Comparison of ENCODE assay signal across 8 mouse cellular contexts in the genomic region with DNA sequence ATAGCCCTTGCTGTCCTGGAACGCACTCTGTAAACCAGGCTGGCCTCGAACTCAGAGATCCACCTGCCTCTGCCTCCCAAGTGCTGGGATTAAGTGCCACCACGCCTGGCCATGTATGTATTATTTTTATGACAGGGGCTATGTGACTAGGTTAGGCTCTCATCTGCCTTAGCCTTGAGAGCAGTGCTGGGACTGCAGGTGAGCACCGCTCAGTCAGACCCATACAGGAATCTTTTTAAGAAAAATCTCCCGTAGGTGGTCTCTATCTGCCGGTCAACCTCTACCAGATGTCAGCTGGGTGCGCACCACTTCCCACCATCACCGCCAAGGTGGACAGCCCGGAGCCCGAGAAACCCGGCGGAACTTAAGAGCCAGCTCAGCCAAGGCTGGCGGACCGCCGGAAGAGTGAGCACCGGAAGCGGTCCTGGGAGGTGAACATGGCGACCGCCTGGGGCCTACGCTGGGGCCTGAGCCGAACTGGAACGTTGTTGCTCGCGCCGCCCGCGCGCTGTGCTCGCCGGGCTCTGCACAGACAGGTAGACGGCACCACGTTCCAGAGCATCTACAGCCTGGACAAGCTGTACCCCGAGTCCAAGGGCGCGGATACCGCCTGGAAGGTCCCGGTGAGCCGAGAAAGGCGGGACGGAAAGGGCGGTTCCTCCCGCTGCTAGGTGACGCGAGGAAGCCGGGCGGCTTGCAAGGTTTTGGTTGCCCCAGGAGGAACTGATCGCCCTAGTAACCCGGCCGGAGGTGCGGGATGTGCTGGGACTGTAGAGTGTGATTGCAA. TPM values are rescaled to one million over a fixed set of nuclear protein-coding genes. Genes with fewer than 3 reads are reported as not detected.
DNase-seq lines count a peak whose midpoint lies in the region; ATAC-seq and TF ChIP-seq lines count a peak whose summit lies in the region.

A gene (plus strand): TSS at position 415 of the 787 bp plus-strand sequence.

- H3K4me1 ChIP-seq in hindbrain, embryonic 11.5 days (replicated peaks; ENCODE audit: control insufficient read depth, insufficient read depth, low read length): no peaks in the 10 kb centered on the region

- H3K4me2 ChIP-seq in hindbrain, embryonic 11.5 days (replicated peaks; ENCODE audit: low read depth, low read length): peak within 1 kb of the TSS; percentile 57

- H3K27me3 ChIP-seq in Patski: no peaks in the 10 kb centered on the region
- H3K27me3 ChIP-seq in hindbrain, embryonic 11.5 days (ENCODE audit: control insufficient read depth, insufficient read depth, low read length): no peaks in the 10 kb centered on the region

- CTCF ChIA-PET in Patski (lab: Charles Lee): interaction anchor here (0.8 to 1.0 kb wide), 2 partner anchors 9 to 24 kb away, joined by 3 read pairs; no protein-coding TSS in a partner anchor

- no peaks in the 10 kb centered on the region for H3K9me3 ChIP-seq in hindbrain, embryonic 11.5 days (ENCODE audit: control insufficient read depth, low read length)

- in situ Hi-C loops in Patski (cut with MboI; ENCODE audit: low pct_unique_long_range_greater_than_20kb): no loop called here

- peak within 1 kb of the TSS; percentile 91 for H3K4me3 ChIP-seq in hindbrain, embryonic 11.5 days (ENCODE audit: low read depth, low read length)

- WGBS in hindbrain, embryonic 11.5 days: 4% methylated on average over 50 of the region's 50 CpGs

- peak; percentile 72 for ATAC-seq in Patski
- peak; percentile 91 for ATAC-seq in hindbrain, embryonic 11.5 days (ENCODE audit: low FRiP score)

- no peak for TF ChIP-seq CTCF in Patski (IDR thresholded peaks at IDR 0.05)

- POLR2A ChIA-PET in Patski (lab: Charles Lee): interaction anchor here (0.9 to 1.1 kb wide), 2 partner anchors 9 to 37 kb away, joined by 4 read pairs; no protein-coding TSS in a partner anchor

- H3K36me3 ChIP-seq in hindbrain, embryonic 11.5 days (ENCODE audit: control insufficient read depth, insufficient read depth, low read length): no peaks in the 10 kb centered on the region

- peak within 1 kb of the TSS; percentile 93 for H3K9ac ChIP-seq in hindbrain, embryonic 11.5 days (ENCODE audit: low read depth, low read length)

- DNase-seq in Patski (ENCODE audit: low read depth, low spot score): no peak
- peak; percentile 89 for DNase-seq in cerebellum, adult 9-11 months
- peak; percentile 70 to 85 for DNase-seq in frontal cortex, postnatal 10 days (ENCODE audit: low spot score in 2 of 2)
- peak; percentile 90 for DNase-seq in hindbrain, embryonic 11.5 days (ENCODE audit: low spot score)
- peak; percentile 88 to 89 for DNase-seq in layer of hippocampus, postnatal 10 days (ENCODE audit: low spot score in 2 of 2)
- peak; percentile 90 for DNase-seq in lung, postnatal 10 days
- DNase-seq in ovary, postnatal 14 days (ENCODE audit: low spot score): peak; percentile 80
- peak; percentile 72 to 79 for DNase-seq in thymus, postnatal 10 days (ENCODE audit: low spot score in 2 of 2)

- peak within 1 kb of the TSS; percentile 84 for H3K27ac ChIP-seq in hindbrain, embryonic 11.5 days (ENCODE audit: low read depth, low read length)

RNA-seq across cellular contexts. Expression of the gene that starts here (rescaled TPM):
- 99.9 TPM for polyA plus RNA-seq in Patski (2021)
- 226 and 243 TPM in 2 replicates for polyA plus RNA-seq in hindbrain, embryonic 11.5 days (2014; fragmentation: Nextera tagmentation; extraction: Ambion mirVana)
- 10 to 100 TPM; 86.3 to 96.3 TPM for total RNA-seq in layer of hippocampus, postnatal 10 days (2021)
